Mouse (Mus musculus): Measurements from ENCODE around the gene Inpp4b.

The Inpp4b gene

DNA sequence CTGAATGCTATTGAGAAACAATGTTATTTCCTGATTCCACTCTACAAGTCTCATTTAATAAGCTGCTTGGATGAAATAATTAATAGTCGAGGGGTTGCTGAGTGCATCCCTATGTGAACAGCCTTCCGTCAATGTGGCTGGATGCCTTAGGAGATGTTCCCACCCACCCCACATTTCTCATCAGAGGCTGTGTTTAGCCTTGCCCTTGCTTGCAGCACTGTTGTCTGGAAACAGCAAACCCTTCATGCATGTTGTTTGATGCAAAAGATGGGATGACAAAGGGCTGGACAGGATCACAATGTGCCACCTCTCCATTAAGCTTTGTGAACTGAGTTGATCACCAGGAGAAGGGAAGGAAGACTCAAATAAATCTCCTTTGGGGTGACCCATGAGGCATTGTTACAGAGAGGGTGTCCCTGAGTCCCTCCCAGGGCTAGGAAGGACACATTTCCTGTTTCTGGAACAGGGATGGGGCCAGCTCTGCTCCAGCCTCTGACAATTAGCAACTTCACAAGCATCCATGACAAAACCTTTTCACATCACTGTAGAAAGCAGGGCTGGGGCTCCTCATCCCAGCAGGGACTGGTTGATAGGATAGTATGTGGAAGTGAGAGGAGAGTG lies 239.6 kb downstream of the Inpp4b start:
- DNase-seq (ENCODE audit: low spot score), result no peak

DNA sequence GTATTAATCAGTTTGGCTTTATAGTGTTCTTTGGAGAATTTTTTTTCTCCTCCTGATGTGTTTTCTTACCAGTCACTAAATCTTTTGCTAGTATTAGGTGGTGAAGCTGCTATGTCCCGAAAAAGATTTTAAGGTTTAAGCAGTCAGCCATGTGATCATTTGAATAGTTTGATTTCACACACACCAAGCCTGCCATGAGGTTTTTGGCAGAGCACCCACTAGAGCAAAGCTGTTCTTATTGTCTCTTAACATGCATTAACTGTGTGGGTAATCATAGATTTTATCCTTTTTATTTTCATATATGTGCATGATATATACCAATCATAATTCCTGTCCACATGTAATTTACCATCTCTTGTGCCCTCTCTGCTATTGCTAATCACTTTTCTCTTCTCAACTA lies 240.6 kb downstream of the Inpp4b start:
- DNase-seq (ENCODE audit: low spot score), result no peak

DNA sequence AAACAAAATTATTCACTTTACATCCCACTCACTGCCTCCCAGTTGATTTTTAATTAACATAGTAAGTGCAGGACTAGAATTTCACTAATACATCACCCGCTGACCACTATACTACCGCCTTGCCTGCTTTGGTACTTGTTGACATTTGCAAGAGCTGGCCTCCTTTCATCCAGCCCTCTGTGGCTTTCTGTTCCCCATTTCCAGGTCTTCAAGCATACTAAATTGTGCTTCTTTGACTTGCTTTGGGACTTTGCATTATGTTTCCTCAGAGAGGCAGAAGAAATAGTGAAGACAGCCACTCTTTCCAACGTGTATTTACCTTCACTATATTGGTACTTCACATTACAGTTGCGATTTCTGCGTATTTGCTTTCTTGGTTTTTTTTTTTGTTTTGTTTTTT lies 244.4 kb downstream of the Inpp4b start:
- no peak for DNase-seq (ENCODE audit: low spot score)

DNA sequence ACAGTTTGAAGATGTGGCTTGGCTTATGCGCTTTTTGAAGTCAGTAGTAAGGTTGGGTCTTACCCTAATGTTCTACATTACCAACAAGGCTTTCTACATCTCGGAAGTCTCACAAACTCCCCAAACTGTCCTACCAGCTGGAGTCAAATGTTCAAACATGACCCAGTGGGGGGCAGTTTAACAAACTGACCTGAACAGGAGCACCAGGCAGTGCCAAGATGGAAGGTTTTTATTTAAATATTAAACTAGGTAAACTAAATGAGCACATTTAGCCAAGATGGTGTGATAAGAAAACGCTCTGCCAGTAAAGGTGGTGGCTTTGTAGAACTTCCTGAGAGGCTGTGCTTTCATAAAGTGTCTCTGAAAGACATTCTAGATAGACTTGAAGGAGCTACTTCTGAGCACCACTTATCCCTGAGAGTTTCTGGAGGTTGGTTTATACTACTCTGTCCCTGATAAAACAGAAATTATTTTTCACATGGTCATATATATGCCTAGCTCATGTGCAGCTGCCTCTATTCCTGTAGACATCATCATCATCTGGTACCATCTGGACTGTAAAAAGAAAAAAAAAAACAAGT lies 251.9 kb downstream of the Inpp4b start:
- DNase-seq (ENCODE audit: low spot score), result no peak

DNA sequence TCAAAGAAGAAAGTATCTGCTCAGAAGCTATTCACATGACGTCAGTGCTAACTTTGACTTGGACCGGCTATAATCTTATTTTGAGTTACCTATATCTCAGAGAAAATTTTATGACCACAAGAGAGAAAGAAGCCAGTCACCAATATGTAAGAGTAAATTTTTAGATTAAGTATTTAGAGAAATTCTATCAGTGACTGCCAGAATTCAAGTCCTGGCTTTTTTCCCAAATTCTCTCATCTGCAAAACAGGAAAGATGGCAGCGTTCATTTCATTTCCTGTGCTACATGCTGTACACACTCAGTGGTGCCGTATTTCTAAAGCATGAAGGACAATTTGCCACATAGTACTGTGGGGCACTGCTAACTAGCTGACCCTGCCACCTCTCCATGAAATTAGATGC lies 256.9 kb downstream of the Inpp4b start:
- DNase-seq (ENCODE audit: low spot score), result no peak

DNA sequence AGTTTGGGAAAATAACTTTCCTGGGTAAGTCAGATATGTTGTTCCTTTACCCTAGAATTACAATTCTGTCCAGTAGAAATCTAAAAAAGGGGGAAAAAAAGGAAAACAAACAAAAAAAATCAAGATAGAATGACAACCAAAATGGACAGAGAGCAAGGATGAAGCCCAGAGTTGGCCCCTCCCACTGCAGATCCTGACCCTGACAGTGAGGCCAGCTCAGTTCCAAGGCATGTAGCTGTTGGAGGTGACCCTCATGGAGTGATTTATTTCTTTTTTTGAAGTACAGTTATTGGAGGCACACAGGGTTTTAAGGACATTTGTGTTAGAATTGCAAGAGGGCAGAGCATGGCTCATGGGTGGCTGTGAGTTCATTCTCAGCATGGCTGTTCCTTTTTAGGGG lies 258.8 kb downstream of the Inpp4b start:
- DNase-seq (ENCODE audit: low spot score), result no peak

DNA sequence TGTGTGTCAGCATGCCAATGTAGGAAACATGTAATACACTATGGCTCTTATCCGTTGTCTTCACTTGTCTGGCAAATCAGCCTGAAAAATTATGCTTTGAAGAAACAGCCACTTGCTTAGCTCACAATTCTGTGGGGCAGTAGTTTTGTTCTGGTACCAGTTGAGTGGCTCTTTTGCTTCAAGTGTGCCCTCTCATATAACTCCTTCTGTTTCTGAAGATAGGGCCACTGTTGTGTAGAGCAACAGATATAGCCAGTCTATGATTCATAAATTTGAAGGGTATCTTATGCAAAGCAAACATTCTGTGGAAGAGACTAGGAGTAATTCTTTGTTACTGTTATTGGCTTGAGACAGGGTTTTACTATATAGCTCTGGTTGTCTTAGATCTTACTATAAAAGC lies 265.7 kb downstream of the Inpp4b start:
- no peak for DNase-seq (ENCODE audit: low spot score)

DNA sequence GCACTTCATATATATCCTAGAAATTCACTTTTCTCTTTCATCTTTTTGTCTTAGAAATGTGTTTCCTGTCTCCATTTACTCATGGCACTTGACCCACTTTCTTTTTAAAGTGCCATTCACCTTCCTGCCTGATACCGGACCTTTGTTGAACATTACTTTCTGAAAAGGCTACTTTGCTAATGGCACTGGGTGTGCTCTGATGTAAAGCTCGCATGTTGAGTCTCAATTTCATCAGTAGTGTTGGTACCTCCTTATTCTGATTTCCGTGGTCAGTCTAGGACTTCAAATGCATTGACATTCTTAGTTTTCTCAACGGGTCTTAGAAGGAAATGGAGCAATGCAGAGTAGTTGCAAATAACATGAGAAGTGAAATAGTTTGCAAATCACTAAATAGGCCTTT lies 266.7 kb downstream of the Inpp4b start:
- DNase-seq (ENCODE audit: low spot score), result no peak

DNA sequence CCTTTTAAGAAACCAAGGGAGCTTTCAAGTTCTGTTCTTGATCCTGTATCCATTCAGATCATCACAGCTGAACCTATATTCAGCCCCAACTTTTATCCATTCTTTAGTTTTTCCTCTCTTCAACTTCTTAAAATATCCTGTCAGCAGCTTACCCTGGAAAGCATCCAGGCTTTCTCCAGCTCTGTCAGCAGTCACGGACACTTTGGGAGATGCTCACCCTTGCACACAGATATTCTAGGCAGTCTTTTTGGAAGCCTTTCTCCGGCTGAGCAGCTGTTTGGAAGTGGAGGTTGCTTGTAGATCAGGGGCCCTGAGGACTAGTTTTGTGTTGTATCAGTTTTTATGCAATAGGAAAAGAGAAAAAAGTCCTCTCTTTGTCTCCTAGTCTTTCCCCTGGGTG lies 270.3 kb downstream of the Inpp4b start:
- no peak for DNase-seq (ENCODE audit: low spot score)

DNA sequence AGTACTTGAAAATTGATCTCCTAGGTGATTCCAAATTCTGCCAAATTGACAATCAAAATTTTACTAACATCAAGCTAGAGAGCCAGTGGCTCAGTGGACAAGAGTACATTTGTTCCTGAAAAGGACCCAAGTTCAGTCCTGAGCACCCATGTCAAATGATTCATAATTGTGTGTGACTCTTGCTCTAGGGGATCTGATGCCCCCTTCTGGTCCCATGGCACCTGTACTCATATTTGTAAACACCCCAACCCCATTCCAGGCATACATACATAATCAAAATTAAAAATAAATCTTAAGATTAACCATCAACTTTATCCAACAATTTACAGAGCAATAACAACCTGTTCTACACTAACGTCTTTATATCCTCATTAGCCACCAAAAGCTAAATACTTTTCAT lies 271.8 kb downstream of the Inpp4b start:
- DNase-seq (ENCODE audit: low spot score), result no peak

DNA sequence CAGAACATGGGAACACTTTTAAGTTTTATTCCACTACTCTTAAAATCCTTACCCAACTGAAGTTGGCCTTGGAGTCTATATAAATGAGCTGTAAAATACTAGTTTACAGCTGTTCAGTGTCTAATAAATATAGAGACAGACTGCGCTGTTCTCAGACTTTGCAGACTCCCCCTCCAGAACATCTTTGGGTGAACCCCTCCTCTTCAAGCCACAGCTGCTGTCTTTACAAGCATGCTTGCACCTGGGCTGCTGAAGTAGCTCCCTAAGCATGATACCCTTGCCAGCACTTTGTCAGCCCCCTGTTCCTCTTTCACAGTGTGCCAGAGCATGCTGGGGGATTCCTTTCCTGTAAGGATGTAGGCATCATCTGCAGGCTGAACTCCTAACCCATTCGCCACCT lies 272.2 kb downstream of the Inpp4b start:
- no peak for DNase-seq (ENCODE audit: low spot score)

DNA sequence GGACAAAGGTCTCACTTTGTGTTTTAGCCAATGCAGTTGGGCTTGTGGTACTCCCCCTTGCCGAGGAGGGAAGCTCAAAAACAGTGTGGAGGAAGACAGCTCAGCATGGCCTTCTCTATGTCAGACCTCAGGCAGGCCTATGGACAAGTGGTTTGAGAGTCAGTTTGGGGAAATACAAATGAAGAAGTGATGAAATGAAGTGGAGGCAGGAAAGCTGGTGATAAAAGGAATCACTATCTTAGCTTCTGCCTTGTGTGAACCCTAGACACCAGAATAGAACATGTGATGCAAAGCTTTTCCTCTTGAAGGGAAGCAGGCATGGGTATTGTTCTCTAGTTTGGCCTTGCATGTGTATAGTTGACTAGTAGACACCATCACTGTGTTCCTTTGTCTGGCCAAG lies 273.2 kb downstream of the Inpp4b start:
- no peak for DNase-seq (ENCODE audit: low spot score)

DNA sequence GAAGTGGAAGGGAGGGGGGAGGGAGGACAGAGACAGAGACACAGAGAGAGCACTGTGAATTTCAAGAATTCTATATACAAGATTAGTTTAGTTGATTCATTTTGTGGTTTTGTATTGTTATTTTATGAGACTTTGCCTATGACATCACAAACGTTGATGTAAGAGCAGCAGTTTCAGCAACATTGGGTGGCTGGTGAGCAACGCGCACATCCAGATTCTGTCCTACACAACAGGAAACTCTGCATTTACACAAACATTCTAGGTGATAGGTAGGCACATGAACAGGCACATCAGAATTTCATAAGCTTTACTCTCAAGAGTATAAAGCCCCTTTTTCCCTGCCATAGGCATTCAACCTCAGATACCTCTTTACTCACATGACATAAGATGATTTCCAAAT lies 276.6 kb downstream of the Inpp4b start:
- DNase-seq (ENCODE audit: low spot score), result no peak

DNA sequence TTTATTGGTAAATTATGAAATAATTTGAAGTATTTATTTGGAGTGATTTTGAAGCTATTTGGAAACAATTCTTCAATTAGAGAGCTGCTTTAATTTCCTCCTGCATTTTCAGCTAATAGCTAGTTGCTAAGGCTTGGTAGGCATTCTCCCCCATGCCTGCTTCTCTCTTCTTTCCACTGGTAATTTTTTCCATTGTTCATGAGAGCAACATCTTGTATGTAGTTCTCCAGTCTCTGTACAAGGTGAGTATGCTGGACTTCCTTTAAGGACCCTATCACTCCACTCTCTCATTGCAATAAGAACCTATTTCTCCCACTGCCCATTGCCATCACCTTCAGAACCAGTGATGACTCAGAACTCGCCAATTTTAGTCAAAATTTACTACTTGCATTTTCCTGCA lies 292.7 kb downstream of the Inpp4b start:
- no peak for DNase-seq (ENCODE audit: low spot score)

DNA sequence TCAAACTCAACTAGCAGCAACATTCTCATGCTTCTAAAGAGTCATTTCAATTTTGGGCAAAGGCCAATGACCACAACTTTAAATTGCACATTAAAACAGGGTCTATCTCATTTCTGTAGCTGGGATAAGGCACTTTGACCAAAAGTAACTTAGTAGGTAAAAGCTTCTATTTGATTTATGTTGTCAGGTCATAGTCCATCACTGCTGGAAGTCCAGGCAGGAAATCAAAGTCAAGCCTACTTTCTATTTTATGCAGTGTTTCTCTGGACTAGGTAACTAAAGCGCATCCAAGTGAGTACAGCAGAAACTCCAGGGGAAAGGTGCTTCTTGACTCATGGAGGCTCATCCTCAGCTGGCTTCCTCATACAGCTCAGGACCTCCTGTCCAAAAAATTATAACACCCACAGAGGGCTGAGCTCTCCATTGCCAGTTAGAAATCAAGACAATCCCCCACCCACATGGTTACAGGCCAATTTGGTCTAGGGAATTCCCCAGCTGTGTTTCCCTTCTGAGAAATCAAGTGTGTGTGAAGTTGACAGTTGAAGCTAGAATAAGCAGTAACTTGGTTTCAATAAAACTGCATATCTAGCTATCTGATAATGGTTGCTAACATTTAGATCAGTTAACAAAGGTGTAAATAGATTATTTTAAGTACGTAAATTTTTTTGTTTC lies 293.7 kb downstream of the Inpp4b start:
- DNase-seq (ENCODE audit: low spot score), result no peak

DNA sequence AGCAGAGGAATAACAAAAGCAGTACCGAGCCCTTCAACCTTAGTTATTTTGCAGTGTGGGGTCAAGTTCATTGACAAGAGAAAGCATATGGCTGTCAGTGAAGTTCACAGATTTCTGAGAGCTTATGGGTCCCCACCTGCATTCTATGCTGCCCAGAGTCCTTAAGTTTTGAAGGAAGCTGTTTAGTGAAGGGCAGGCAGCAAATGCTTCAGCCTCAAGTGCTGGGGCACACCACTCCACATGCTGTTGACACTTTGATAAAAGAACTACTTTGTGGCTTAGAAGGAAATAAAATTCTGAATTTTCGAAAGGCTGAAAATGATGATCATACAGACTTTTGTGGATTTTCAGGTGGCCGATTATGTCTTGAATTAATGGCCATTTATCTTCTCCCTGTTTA lies 296.1 kb downstream of the Inpp4b start:
- no peak for DNase-seq (ENCODE audit: low spot score)

DNA sequence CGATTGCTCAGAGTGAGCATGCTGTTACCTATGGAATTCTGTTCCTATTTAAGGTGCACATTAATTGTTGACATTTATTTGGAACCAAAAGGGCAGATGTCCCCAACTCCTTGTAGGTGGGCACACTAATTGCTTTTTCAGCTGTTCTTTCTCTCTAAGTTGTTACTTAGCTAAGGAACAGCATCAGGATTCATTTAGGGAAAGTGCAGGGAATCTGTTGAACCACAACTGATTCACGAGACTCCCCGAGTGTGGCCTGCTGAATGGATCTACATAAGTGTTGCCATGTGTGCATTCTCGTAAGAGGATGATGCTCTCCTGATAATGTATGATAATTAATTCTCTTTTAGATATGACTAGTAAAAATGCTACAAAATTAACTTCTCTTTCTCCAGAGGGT lies 297.5 kb downstream of the Inpp4b start:
- no peak for DNase-seq (ENCODE audit: low spot score)

DNA sequence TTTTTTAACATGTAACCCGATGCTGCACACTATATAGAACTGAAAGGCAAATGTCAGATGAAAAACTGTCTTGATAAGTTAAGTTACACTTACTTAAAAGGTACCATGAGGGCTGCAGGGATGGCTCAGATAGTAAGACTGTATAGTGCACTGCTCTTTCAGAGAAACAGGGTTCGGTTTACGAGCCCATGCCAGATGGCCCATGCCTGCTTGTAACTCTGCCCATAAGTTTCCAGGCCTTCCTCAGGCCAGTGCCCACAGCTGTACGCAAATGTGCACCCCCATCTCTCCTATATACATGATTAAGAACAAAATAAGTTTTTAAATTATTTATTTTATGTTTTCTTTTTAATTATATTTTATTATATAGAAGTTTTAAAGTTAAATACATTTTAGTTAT lies 300.7 kb downstream of the Inpp4b start:
- no peak for DNase-seq (ENCODE audit: low spot score)

DNA sequence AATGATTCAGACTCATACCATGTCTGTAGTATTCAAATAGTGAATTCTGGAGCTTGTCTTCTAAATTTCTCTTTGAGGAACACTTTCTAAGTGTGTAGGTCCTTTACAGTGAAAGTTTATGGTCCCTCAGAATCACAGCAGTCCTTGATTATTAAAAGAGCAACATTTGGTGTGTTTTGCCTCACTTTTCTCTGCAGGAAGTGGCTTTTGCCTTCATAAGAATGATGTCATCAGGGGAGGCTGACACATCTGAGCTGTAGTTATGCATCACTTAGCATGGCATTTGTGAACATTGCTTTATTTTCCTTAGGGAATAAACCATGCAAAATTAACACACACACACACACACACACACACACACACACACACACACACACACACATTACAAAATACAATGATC lies 349.8 kb downstream of the Inpp4b start:
- DNase-seq (ENCODE audit: low spot score), result no peak

DNA sequence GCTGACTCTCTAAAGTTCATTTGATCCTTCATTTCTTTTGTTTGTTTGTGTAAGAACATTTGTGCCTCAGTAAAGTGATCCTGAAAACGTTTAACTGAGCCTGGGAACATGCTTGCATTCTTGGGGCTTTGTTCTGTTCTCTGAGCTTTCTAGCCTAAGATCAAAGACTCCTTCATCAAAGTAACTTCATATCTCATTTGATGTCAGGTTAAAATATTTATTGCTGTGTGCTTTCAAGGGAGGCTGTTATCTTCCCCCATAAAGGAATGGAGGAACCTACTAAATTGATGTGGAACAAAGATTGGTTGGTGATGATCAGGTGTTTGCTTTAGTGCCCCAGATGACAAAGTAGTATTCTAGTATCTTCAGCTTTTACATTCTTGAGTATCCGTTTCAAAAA lies 352.5 kb downstream of the Inpp4b start:
- no peak for DNase-seq (ENCODE audit: low spot score)

DNA sequence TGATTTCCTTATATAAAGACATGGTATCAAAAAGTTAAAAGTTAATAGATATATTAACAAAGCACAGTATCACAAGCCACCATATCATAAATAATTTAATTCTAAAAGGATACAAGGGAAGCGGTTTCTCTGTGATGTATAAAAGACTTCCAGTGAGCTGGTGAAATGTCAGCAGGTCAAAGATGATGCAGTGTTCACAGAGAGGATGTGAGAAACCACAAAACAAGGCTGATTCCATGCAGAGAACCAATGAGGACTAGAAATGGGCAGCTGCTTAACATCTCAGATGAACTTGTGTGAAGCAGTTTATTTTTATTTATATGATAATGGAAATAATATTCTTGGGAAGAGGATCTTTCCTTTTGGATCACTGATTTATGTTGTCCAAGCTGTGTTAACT lies 359.7 kb downstream of the Inpp4b start:
- DNase-seq (ENCODE audit: low spot score), result no peak

DNA sequence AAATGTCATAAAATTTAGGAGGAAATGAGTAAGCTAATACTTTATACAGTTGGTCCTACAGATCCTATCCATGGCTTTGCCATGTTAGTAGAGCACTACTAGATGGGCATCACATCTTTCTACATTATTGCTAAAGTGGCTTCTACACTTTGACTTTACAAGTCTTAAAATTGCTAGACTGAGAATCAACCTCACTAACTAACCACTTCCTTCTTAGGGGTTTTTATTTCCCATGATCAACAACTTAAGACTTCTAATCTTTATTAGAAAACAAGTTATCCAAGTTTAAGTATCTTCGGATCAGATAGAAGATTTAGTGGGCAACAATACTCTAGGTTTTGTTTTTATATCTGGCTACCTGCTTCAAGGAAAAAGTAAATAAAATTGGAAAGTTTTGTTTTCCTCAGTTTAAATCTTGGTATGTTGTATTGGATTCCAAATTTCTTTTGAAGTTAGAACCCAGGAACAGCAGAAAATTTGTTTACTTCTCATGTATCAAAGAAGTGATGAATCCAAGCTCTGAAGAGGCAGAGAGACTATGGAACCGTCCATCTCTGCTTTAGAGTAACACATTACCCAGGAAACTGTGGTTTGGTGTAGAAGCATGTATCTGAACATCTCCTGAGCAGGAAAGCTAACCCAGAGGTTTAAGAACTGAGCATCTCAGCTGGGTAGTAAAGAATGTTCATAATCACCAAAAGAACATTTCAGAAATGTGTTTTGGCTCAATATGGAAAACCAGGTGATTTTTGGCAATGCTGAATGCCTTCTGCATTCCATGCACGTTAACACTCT lies 361.4 kb downstream of the Inpp4b start:
- no peak for DNase-seq (ENCODE audit: low spot score)

DNA sequence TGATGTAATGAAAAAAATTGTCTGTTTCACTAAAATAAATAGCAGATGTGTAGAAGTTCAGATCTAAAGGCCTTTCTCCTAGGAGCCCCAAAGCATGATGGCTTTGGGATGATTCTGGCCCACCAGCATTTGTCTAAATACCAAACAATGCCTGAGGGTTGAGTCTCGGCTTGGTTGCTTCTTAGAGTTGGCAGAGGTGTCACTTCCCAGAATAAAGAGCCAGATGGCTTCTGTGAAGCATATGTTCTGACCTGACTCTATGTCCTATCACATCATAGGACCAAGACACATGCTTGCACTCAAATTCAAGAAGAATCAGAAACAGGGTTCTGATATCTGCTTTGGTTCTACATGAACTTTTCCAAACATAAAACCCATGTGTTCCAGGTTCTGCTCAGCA lies 365.1 kb downstream of the Inpp4b start:
- no peak for DNase-seq (ENCODE audit: low spot score)
